Mouse (Mus musculus) monocyte, adult 5-6 weeks (primary cell): ENCODE data around the gene Snx14. TPM values are rescaled to one million over a fixed set of nuclear protein-coding genes. Genes with fewer than 3 reads are reported as not detected.

Experiments
- ATAC-seq: fragments of 153-309, 156-312 bp; replicated peaks from 2 replicates; pipeline ENCODE4 v1.8.0; 2017; ENCODE audit warnings: mild to moderate bottlenecking; ENCODE audit not compliant: low TSS enrichment, insufficient number of reproducible peaks, severe bottlenecking, poor library complexity, low FRiP score
- total RNA-seq: library from RNA; stranded (forward); fragments of 200-1000, 200-491, 200-594 nt; gene quantifications from 3 replicates; pipeline ENCODE4 v1.2.3, GENCODE M21; 2017

The Snx14 gene
- total RNA-seq, 1 experiment from 2014 or later = 34.1 TPM

- no peak for ATAC-seq
Observed at GRCm38 (mm10) chr9:88353459-88353858, 85.3 kb downstream of the Snx14 start.

GRCm38 (mm10) chr9:88352741-88353140 is 86.0 kb downstream of the Snx14 start:
- ATAC-seq = no peak

- no peak for ATAC-seq
Observed at GRCm38 (mm10) chr9:88351163-88351562, 87.6 kb downstream of the Snx14 start.

- ATAC-seq = no peak
Observed at GRCm38 (mm10) chr9:88350317-88350716, 88.4 kb downstream of the Snx14 start.

GRCm38 (mm10) chr9:88348623-88349022 is 90.1 kb downstream of the Snx14 start:
- ATAC-seq = 0 out of 2 replicates have a peak, but pooled peaks have one; percentile 55

GRCm38 (mm10) chr9:88346857-88347256 is 91.9 kb downstream of the Snx14 start:
- ATAC-seq = no peak

GRCm38 (mm10) chr9:88344424-88344823 is 94.3 kb downstream of the Snx14 start:
- no peak for ATAC-seq

- ATAC-seq = no peak
Observed at GRCm38 (mm10) chr9:88342701-88343100, 96.1 kb downstream of the Snx14 start.

GRCm38 (mm10) chr9:88342241-88342640 is 96.5 kb downstream of the Snx14 start:
- ATAC-seq = no peak

- ATAC-seq = no peak
Observed at GRCm38 (mm10) chr9:88340819-88341218, 97.9 kb downstream of the Snx14 start.

GRCm38 (mm10) chr9:88335839-88336238 is 102.9 kb downstream of the Snx14 start:
- no peak for ATAC-seq

- no peak for ATAC-seq
Observed at GRCm38 (mm10) chr9:88332447-88332846, 106.3 kb downstream of the Snx14 start.

GRCm38 (mm10) chr9:88330316-88330715 is 108.4 kb downstream of the Snx14 start:
- no peak for ATAC-seq

- ATAC-seq = no peak
Observed at GRCm38 (mm10) chr9:88329166-88329748, 109.5 kb downstream of the Snx14 start.

- ATAC-seq = no peak
Observed at GRCm38 (mm10) chr9:88328666-88329065, 110.1 kb downstream of the Snx14 start.

- peak; percentile 56 for ATAC-seq
Observed at GRCm38 (mm10) chr9:88326930-88327901, 111.5 kb downstream of the Snx14 start, which contains the start of gene Nt5e. Gene Nt5e (plus strand): TSS chr9:88327197.
